Mouse (Mus musculus) neural tube, embryonic 14.5 days (tissue): ENCODE measurements around the gene Prss58. TPM values are rescaled to one million over a fixed set of nuclear protein-coding genes. Genes with fewer than 3 reads are reported as not detected.

Experiments
- polyA plus RNA-seq: library from polyadenylated mRNA; unstranded; fragments of >200 nt; fragmentation: Nextera tagmentation; extraction: Ambion mirVana; gene quantifications from 2 replicates; pipeline ENCODE4 v1.2.1, GENCODE M21; 2014

Gene Prss58
- polyA plus RNA-seq, 1 experiment from 2014 or later: not detected

Other genes with a start within 250 kb of the Prss58 start
- not detected in 2 replicates for gene Moxd2, start 12.9 kb downstream of the Prss58 start, polyA plus RNA-seq
- gene 1700074P13Rik, start 40.2 kb upstream of the Prss58 start, polyA plus RNA-seq: not detected in 2 replicates
- gene Gm4744, start 51.5 kb upstream of the Prss58 start, polyA plus RNA-seq: not detected in 2 replicates
- not detected in 2 replicates for gene 1810009J06Rik, start 64.4 kb upstream of the Prss58 start, polyA plus RNA-seq
- gene Gm2663, start 99.1 kb upstream of the Prss58 start, polyA plus RNA-seq: not detected in 2 replicates
- gene 2210010C04Rik, start 135.1 kb upstream of the Prss58 start, polyA plus RNA-seq: not detected in 2 replicates